Mouse (Mus musculus) MEL (cell line): ENCODE measurements around the gene Tpcn2. TPM values are rescaled to one million over a fixed set of nuclear protein-coding genes. Genes with fewer than 3 reads are reported as not detected.

ENCODE experiments used
- DNase-seq: peaks from one replicate; pipeline ENCODE4 v3.0.0; 2011; ENCODE audit warnings: low read depth, low spot score
- H3K27ac ChIP-seq: 2 replicates; pipeline ENCODE4 v1.5.1; 2012; ENCODE audit warnings: low read depth, mild to moderate bottlenecking, control low read depth, low read length, moderate library complexity; ENCODE audit not compliant: control insufficient read depth
- H3K27me3 ChIP-seq, 2 experiments: fragments of 150-350 bp in 1 of 2; sonication (generic) in 1 of 2; 2 replicates each; pipeline ENCODE4 v1.6.1; 2012; ENCODE audit warnings: low read length in 2 of 2, mild to moderate bottlenecking in 2 of 2, improper control_type of control experiment in 1 of 2, moderate library complexity in 1 of 2; ENCODE audit not compliant: insufficient read depth in 2 of 2, control insufficient read depth in 1 of 2
- H3K36me3 ChIP-seq, 2 experiments: 2 replicates each; pipeline ENCODE4 v1.6.1; 2012 to 2014; ENCODE audit warnings: low read length in 2 of 2, improper control_type of control experiment in 1 of 2, inconsistent platforms in 1 of 2, mild to moderate bottlenecking in 1 of 2; ENCODE audit not compliant: insufficient read depth in 2 of 2, control insufficient read depth in 1 of 2
- H3K4me1 ChIP-seq, 2 experiments: fragments of 150-350 bp in 1 of 2; sonication (generic) in 1 of 2; 2 replicates each; pipeline ENCODE4 v1.6.1; 2012; ENCODE audit warnings: low read length in 2 of 2, improper control_type of control experiment in 1 of 2, mild to moderate bottlenecking in 1 of 2; ENCODE audit not compliant: insufficient read depth in 2 of 2, control insufficient read depth in 1 of 2
- H3K4me3 ChIP-seq, 2 experiments: fragments of 150-350 bp in 1 of 2; sonication (generic) in 1 of 2; 2 replicates each; pipeline ENCODE4 v1.5.1; 2012; ENCODE audit warnings: low read depth in 2 of 2, low read length in 2 of 2, mild to moderate bottlenecking in 2 of 2, moderate library complexity in 2 of 2, control low read depth in 1 of 2, improper control_type of control experiment in 1 of 2; ENCODE audit not compliant: control insufficient read depth in 1 of 2, insufficient read depth in 1 of 2
- H3K79me2 ChIP-seq: 2 replicates; pipeline ENCODE4 v1.6.1; 2012; ENCODE audit warnings: mild to moderate bottlenecking, low read length, moderate library complexity; ENCODE audit not compliant: control insufficient read depth, poor library complexity, insufficient read depth
- H3K9ac ChIP-seq: 2 replicates; pipeline ENCODE4 v1.6.1; 2012; ENCODE audit warnings: low read depth, mild to moderate bottlenecking, control low read depth, low read length, moderate library complexity; ENCODE audit not compliant: control insufficient read depth, poor library complexity, severe bottlenecking
- H3K9me3 ChIP-seq: fragments of 150-350 bp; sonication (generic); replicated peaks from 2 replicates; pipeline ENCODE4 v1.6.1; 2012; ENCODE audit warnings: mild to moderate bottlenecking, low read length, improper control_type of control experiment, moderate library complexity; ENCODE audit not compliant: insufficient read depth
- BHLHE40 ChIP-seq: IDR thresholded peaks from 2 replicates; pipeline ENCODE4 v1.6.1; 2012; ENCODE audit warnings: low read depth, mild to moderate bottlenecking, inconsistent platforms, low read length, improper control_type of control experiment, borderline replicate concordance
- CHD1 ChIP-seq: IDR thresholded peaks from 2 replicates; pipeline ENCODE4 v1.6.1; 2012; ENCODE audit warnings: low read depth, mild to moderate bottlenecking, inconsistent platforms, low read length, improper control_type of control experiment
- CHD2 ChIP-seq: IDR thresholded peaks from 2 replicates; pipeline ENCODE4 v1.6.1; 2011; ENCODE audit warnings: low read length, improper control_type of control experiment
- E2F4 ChIP-seq: IDR thresholded peaks from 2 replicates; pipeline ENCODE4 v1.6.1; 2011; ENCODE audit warnings: low read depth, low read length, improper control_type of control experiment, borderline replicate concordance
- ELF1 ChIP-seq: IDR thresholded peaks from 2 replicates; pipeline ENCODE4 v1.6.1; 2014; ENCODE audit warnings: low read depth, mild to moderate bottlenecking, inconsistent platforms, low read length, improper control_type of control experiment, moderate library complexity
- ETS1 ChIP-seq: IDR thresholded peaks from 2 replicates; pipeline ENCODE4 v1.6.1; 2012; ENCODE audit warnings: low read depth, mild to moderate bottlenecking, inconsistent platforms, low read length, improper control_type of control experiment, moderate library complexity
- GABPA ChIP-seq: IDR thresholded peaks from 2 replicates; pipeline ENCODE4 v1.6.1; 2012; ENCODE audit warnings: low read depth, mild to moderate bottlenecking, inconsistent platforms, low read length, improper control_type of control experiment, moderate library complexity
- HCFC1 ChIP-seq: IDR thresholded peaks from 2 replicates; pipeline ENCODE4 v1.6.1; 2012; ENCODE audit warnings: low read depth, mild to moderate bottlenecking, inconsistent platforms, low read length, improper control_type of control experiment, moderate library complexity
- MAFK ChIP-seq: IDR thresholded peaks from 2 replicates; pipeline ENCODE4 v1.6.1; 2011; ENCODE audit warnings: low read depth, mild to moderate bottlenecking, low read length, improper control_type of control experiment, borderline replicate concordance
- MAX ChIP-seq: IDR thresholded peaks from 2 replicates; pipeline ENCODE4 v1.6.1; 2011; ENCODE audit warnings: low read length, improper control_type of control experiment
- MAZ ChIP-seq: IDR thresholded peaks from 2 replicates; pipeline ENCODE4 v1.6.1; 2012; ENCODE audit warnings: low read depth, mild to moderate bottlenecking, inconsistent platforms, low read length, improper control_type of control experiment
- MYC ChIP-seq: IDR thresholded peaks from 2 replicates; pipeline ENCODE4 v1.6.1; 2011; ENCODE audit warnings: low read depth, mild to moderate bottlenecking, low read length, improper control_type of control experiment, moderate library complexity
- NELFE ChIP-seq: IDR thresholded peaks from 2 replicates; pipeline ENCODE4 v1.6.1; 2011; ENCODE audit warnings: low read depth, low read length, improper control_type of control experiment
- NRF1 ChIP-seq: IDR thresholded peaks from 2 replicates; pipeline ENCODE4 v1.6.1; 2014; ENCODE audit warnings: low read depth, mild to moderate bottlenecking, inconsistent platforms, low read length, improper control_type of control experiment, moderate library complexity; ENCODE audit not compliant: poor library complexity, insufficient read depth, severe bottlenecking
- POLR2AphosphoS2 ChIP-seq: IDR thresholded peaks from 2 replicates; pipeline ENCODE4 v1.6.1; 2011; ENCODE audit warnings: low read length, improper control_type of control experiment
- POLR2AphosphoS5 ChIP-seq: IDR thresholded peaks from 2 replicates; pipeline ENCODE4 v1.6.1; 2012; ENCODE audit warnings: low read depth, borderline replicate concordance, mild to moderate bottlenecking, inconsistent platforms, low read length, moderate library complexity, mixed read lengths
- RCOR1 ChIP-seq: IDR thresholded peaks from 2 replicates; pipeline ENCODE4 v1.6.1; 2012; ENCODE audit warnings: low read depth, mild to moderate bottlenecking, inconsistent platforms, low read length, improper control_type of control experiment
- SIN3A ChIP-seq: IDR thresholded peaks from 2 replicates; pipeline ENCODE4 v1.6.1; 2012; ENCODE audit warnings: low read length, improper control_type of control experiment, inconsistent platforms
- SMC3 ChIP-seq: IDR thresholded peaks from 2 replicates; pipeline ENCODE4 v1.6.1; 2011; ENCODE audit warnings: low read depth, low read length, improper control_type of control experiment
- TBP ChIP-seq: IDR thresholded peaks from 2 replicates; pipeline ENCODE4 v1.8.0; 2011; ENCODE audit warnings: low read depth, low read length, improper control_type of control experiment
- USF1 ChIP-seq: IDR thresholded peaks from 2 replicates; pipeline ENCODE4 v1.6.1; 2014; ENCODE audit warnings: low read depth, mild to moderate bottlenecking, inconsistent platforms, low read length, improper control_type of control experiment, moderate library complexity
- USF2 ChIP-seq, 2 experiments: IDR thresholded peaks; 2 replicates each; pipeline ENCODE4 v1.6.1; 2011 to 2012; ENCODE audit warnings: improper control_type of control experiment in 2 of 2, low read length in 2 of 2, borderline replicate concordance in 1 of 2, inconsistent platforms in 1 of 2, low read depth in 1 of 2, mild to moderate bottlenecking in 1 of 2; ENCODE audit not compliant: insufficient read depth in 1 of 2
- ZKSCAN1 ChIP-seq: IDR thresholded peaks from 2 replicates; pipeline ENCODE4 v1.6.1; 2012; ENCODE audit warnings: low read depth, mild to moderate bottlenecking, inconsistent platforms, low read length, improper control_type of control experiment, moderate library complexity
- ZMIZ1 ChIP-seq: IDR thresholded peaks from 2 replicates; pipeline ENCODE4 v1.6.1; 2012; ENCODE audit warnings: low read depth, mild to moderate bottlenecking, inconsistent platforms, low read length, improper control_type of control experiment, moderate library complexity
- ZNF384 ChIP-seq: IDR thresholded peaks from 2 replicates; pipeline ENCODE4 v1.6.1; 2012; ENCODE audit warnings: low read depth, mild to moderate bottlenecking, inconsistent platforms, low read length, improper control_type of control experiment
- polyA plus RNA-seq, 2 experiments: library from polyadenylated mRNA; stranded (reverse) in 1 of 2; unstranded in 1 of 2; fragments of >175 nt in 1 of 2; fragments of >200 nt in 1 of 2; gene quantifications; 2 replicates each; pipeline versions ENCODE4 v1.2.1 to v1.2.4; 2012; ENCODE audit warnings: low replicate concordance in 2 of 2, low read depth in 1 of 2; ENCODE audit not compliant: insufficient read length in 2 of 2, insufficient read depth in 1 of 2, missing spikeins in 1 of 2
- total RNA-seq: library from RNA; depleted of rRNA; stranded (reverse); fragments of 300-350 nt; gene quantifications from 2 replicates; pipeline ENCODE4 v1.2.3, GENCODE M21; 2012

Tpcn2 gene
- total and polyA plus RNA-seq, 3 experiments = 6.4 to 10.3 TPM; not detected in 1

GRCm38 (mm10) chr7:145210477-145211070 lies 73.2 kb downstream of the Tpcn2 start:
- no peak overlapping the region for H3K4me3 ChIP-seq
- no peak for DNase-seq
- H3K9ac ChIP-seq = no peak overlapping the region
- no peaks in the 10 kb centered on the region for H3K79me2 ChIP-seq
- no peaks in the 10 kb centered on the region for H3K27me3 ChIP-seq
- no peaks in the 10 kb centered on the region for H3K4me1 ChIP-seq
- H3K9me3 ChIP-seq = no peaks in the 10 kb centered on the region
- TF ChIP-seq MAZ (no peak), TBP (no peak), HCFC1 (no peak), NRF1 (no peak), NELFE (no peak), MYC (no peak), GABPA (no peak), ZNF384 (no peak), USF2 (IDR thresholded peaks at IDR 0.05; ENCODE audit: borderline replicate concordance in 1 of 2, insufficient read depth in 1 of 2, low read depth in 1 of 2, low read length in 2 of 2) (no peak), POLR2AphosphoS2 (no peak), RCOR1 (no peak), CHD1 (no peak), ELF1 (no peak), ETS1 (no peak), USF1 (no peak), POLR2AphosphoS5 (no peak), ZMIZ1 (no peak), MAX (no peak)
- H3K27ac ChIP-seq = no peak overlapping the region
- H3K36me3 ChIP-seq = no peaks in the 10 kb centered on the region

DNA sequence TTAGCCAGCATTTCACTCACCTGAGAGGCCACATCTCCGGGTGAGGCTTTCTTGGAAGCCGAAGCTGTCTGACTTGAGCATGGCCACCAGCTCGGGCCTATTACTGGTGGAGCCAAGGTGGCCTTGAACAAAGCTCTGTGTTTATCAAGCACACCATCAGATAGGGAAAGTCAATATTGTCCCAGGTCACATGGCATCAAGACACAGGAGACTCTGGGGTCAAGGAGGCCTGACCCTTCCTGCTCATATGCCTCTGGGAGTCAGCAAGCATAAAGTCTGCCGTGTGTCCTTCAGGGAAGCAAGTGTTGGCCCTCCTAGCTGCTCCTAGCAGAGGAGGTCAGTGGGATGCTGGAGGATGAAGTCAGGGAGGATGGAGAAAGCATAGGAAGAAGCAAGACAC lies 75.8 kb downstream of the Tpcn2 start, which contains the start of gene 1810010D01Rik:
Gene 1810010D01Rik (minus strand): TSS at position 114 of the 400 bp plus-strand sequence.
- no peaks in the 10 kb centered on the region for H3K36me3 ChIP-seq
- no peak within 1 kb of the TSS for H3K27ac ChIP-seq
- no peak within 1 kb of the TSS for H3K9ac ChIP-seq
- no peaks in the 10 kb centered on the region for H3K9me3 ChIP-seq
- no peaks in the 10 kb centered on the region for H3K79me2 ChIP-seq
- TF ChIP-seq SMC3 (no peak), ZKSCAN1 (no peak), CHD2 (no peak), BHLHE40 (no peak), MAZ (no peak), NELFE (no peak), ZMIZ1 (no peak), MAFK (no peak), SIN3A (no peak), E2F4 (no peak)
- no peaks in the 10 kb centered on the region for H3K27me3 ChIP-seq
- no peak within 1 kb of the TSS for H3K4me3 ChIP-seq
- no peak for DNase-seq
- H3K4me1 ChIP-seq = no peaks in the 10 kb centered on the region
